Mouse (Mus musculus): ENCODE measurements around the gene Tti1. TPM values are rescaled to one million over a fixed set of nuclear protein-coding genes. Genes with fewer than 3 reads are reported as not detected.
A peak's percentile ranks its signal among the peaks of the same experiment; 100 is the strongest.

Gene Tti1
- polyA plus RNA-seq (2014; fragmentation: Nextera tagmentation; extraction: Ambion mirVana), result 15.6 and 17.3 TPM in 2 replicates

- peak; percentile 97 for DNase-seq (ENCODE audit: low spot score)
- ATAC-seq (ENCODE audit: low FRiP score), result peak; percentile 94
- Histone ChIP-seq H3K27ac (peak within 1 kb of the TSS; percentile 89), H3K4me2 (replicated peaks) (peak within 1 kb of the TSS; percentile 95), H3K36me3 (replicated peaks; ENCODE audit: control insufficient read depth, insufficient read depth) (no peaks in the 10 kb centered on the region), H3K4me3 (replicated peaks; ENCODE audit: low read length) (peak within 1 kb of the TSS; percentile 74), H3K27me3 (ENCODE audit: control insufficient read depth, insufficient read depth, low read length) (no peaks in the 10 kb centered on the region), H3K4me1 (replicated peaks; ENCODE audit: control insufficient read depth, insufficient read depth, low read length) (peaks cover 28% of the 10 kb centered on the region), H3K9ac (peak within 1 kb of the TSS; percentile 86), H3K9me3 (ENCODE audit: control insufficient read depth, low read length) (no peaks in the 10 kb centered on the region)
- WGBS, result 0% methylated on average over 52 of the region's 52 CpGs
Observed at GRCm38 (mm10) chr2:158028354-158028863, at the start of gene Tti1, which contains the start of gene Rprd1b. Tti1 (minus strand) TSS chr2:158028433. Rprd1b (plus strand) TSS chr2:158028497.

GRCm38 (mm10) chr2:158077981-158078380, 49.7 kb upstream of the Tti1 start:
- peaks cover 35% of the 10 kb centered on the region for H3K36me3 ChIP-seq (replicated peaks; ENCODE audit: control insufficient read depth, insufficient read depth)
- H3K27me3 ChIP-seq (ENCODE audit: control insufficient read depth, insufficient read depth, low read length), result no peaks in the 10 kb centered on the region
- H3K9me3 ChIP-seq (ENCODE audit: control insufficient read depth, low read length), result no peaks in the 10 kb centered on the region
- H3K4me3 ChIP-seq (replicated peaks; ENCODE audit: low read length), result no peak overlapping the region
- DNase-seq (ENCODE audit: low spot score) (no peak), ATAC-seq (ENCODE audit: low FRiP score) (no peak)
- 0 out of 2 replicates have a peak, but pooled peaks cover 4% of the 10 kb centered on the region for H3K4me1 ChIP-seq (replicated peaks; ENCODE audit: control insufficient read depth, insufficient read depth, low read length)
- H3K4me2 ChIP-seq (replicated peaks), result no peak overlapping the region
- no peak overlapping the region for H3K9ac ChIP-seq
- H3K27ac ChIP-seq, result peak overlapping the region; percentile 55; the same call in 1 of the 2 replicates
- WGBS, result 88% methylated on average over 2 of the region's 2 CpGs

- Histone ChIP-seq H3K9me3 (ENCODE audit: control insufficient read depth, low read length) (no peaks in the 10 kb centered on the region), H3K4me2 (replicated peaks) (no peak overlapping the region), H3K4me3 (replicated peaks; ENCODE audit: low read length) (no peak overlapping the region), H3K27me3 (ENCODE audit: control insufficient read depth, insufficient read depth, low read length) (no peaks in the 10 kb centered on the region), H3K4me1 (replicated peaks; ENCODE audit: control insufficient read depth, insufficient read depth, low read length) (0 out of 2 replicates have a peak, but pooled peaks cover 4% of the 10 kb centered on the region), H3K27ac (no peak overlapping the region), H3K36me3 (replicated peaks; ENCODE audit: control insufficient read depth, insufficient read depth) (peaks cover 44% of the 10 kb centered on the region), H3K9ac (no peak overlapping the region)
- no peak for ATAC-seq (ENCODE audit: low FRiP score)
- WGBS, result 84% methylated on average over 6 of the region's 6 CpGs
- DNase-seq (ENCODE audit: low spot score), result no peak
Observed at GRCm38 (mm10) chr2:158076690-158077089, 48.5 kb upstream of the Tti1 start.

GRCm38 (mm10) chr2:158074835-158075234, 46.6 kb upstream of the Tti1 start:
- DNase-seq (ENCODE audit: low spot score), result no peak
- H3K27me3 ChIP-seq (ENCODE audit: control insufficient read depth, insufficient read depth, low read length), result no peaks in the 10 kb centered on the region
- no peak overlapping the region for H3K9ac ChIP-seq
- WGBS, result 84% methylated on average over 5 of the region's 5 CpGs
- no peak for ATAC-seq (ENCODE audit: low FRiP score)
- H3K9me3 ChIP-seq (ENCODE audit: control insufficient read depth, low read length), result no peaks in the 10 kb centered on the region
- no peak overlapping the region for H3K27ac ChIP-seq
- H3K4me3 ChIP-seq (replicated peaks; ENCODE audit: low read length), result no peak overlapping the region
- H3K36me3 ChIP-seq (replicated peaks; ENCODE audit: control insufficient read depth, insufficient read depth), result peaks cover 58% of the 10 kb centered on the region
- no peaks in the 10 kb centered on the region for H3K4me1 ChIP-seq (replicated peaks; ENCODE audit: control insufficient read depth, insufficient read depth, low read length)
- no peak overlapping the region for H3K4me2 ChIP-seq (replicated peaks)

- no peaks in the 10 kb centered on the region for H3K9me3 ChIP-seq (ENCODE audit: control insufficient read depth, low read length)
- DNase-seq (ENCODE audit: low spot score), result no peak
- no peak overlapping the region for H3K27ac ChIP-seq
- peaks cover 62% of the 10 kb centered on the region for H3K36me3 ChIP-seq (replicated peaks; ENCODE audit: control insufficient read depth, insufficient read depth)
- no peak for ATAC-seq (ENCODE audit: low FRiP score)
- no peaks in the 10 kb centered on the region for H3K4me1 ChIP-seq (replicated peaks; ENCODE audit: control insufficient read depth, insufficient read depth, low read length)
- H3K27me3 ChIP-seq (ENCODE audit: control insufficient read depth, insufficient read depth, low read length), result no peaks in the 10 kb centered on the region
- no peak overlapping the region for H3K4me3 ChIP-seq (replicated peaks; ENCODE audit: low read length)
- H3K9ac ChIP-seq, result no peak overlapping the region
- WGBS, result 89% methylated on average over 5 of the region's 5 CpGs
- no peak overlapping the region for H3K4me2 ChIP-seq (replicated peaks)
Observed at GRCm38 (mm10) chr2:158071633-158071995, 43.4 kb upstream of the Tti1 start.

GRCm38 (mm10) chr2:158070885-158071632, 42.8 kb upstream of the Tti1 start:
- ATAC-seq (ENCODE audit: low FRiP score) (no peak), DNase-seq (ENCODE audit: low spot score) (no peak)
- H3K9ac ChIP-seq, result no peak overlapping the region
- no peak overlapping the region for H3K4me3 ChIP-seq (replicated peaks; ENCODE audit: low read length)
- 88% methylated on average over 3 of the region's 3 CpGs for WGBS
- no peak overlapping the region for H3K27ac ChIP-seq
- H3K36me3 ChIP-seq (replicated peaks; ENCODE audit: control insufficient read depth, insufficient read depth), result peaks cover 58% of the 10 kb centered on the region
- H3K4me1 ChIP-seq (replicated peaks; ENCODE audit: control insufficient read depth, insufficient read depth, low read length), result no peaks in the 10 kb centered on the region
- no peaks in the 10 kb centered on the region for H3K27me3 ChIP-seq (ENCODE audit: control insufficient read depth, insufficient read depth, low read length)
- H3K9me3 ChIP-seq (ENCODE audit: control insufficient read depth, low read length), result no peaks in the 10 kb centered on the region
- no peak overlapping the region for H3K4me2 ChIP-seq (replicated peaks)

GRCm38 (mm10) chr2:158068444-158068971, 40.3 kb upstream of the Tti1 start:
- no peak for DNase-seq (ENCODE audit: low spot score)
- no peaks in the 10 kb centered on the region for H3K4me1 ChIP-seq (replicated peaks; ENCODE audit: control insufficient read depth, insufficient read depth, low read length)
- H3K4me2 ChIP-seq (replicated peaks), result no peak overlapping the region
- no peaks in the 10 kb centered on the region for H3K27me3 ChIP-seq (ENCODE audit: control insufficient read depth, insufficient read depth, low read length)
- no peak for ATAC-seq (ENCODE audit: low FRiP score)
- no peak overlapping the region for H3K9ac ChIP-seq
- H3K4me3 ChIP-seq (replicated peaks; ENCODE audit: low read length), result no peak overlapping the region
- H3K27ac ChIP-seq, result no peak overlapping the region
- peaks cover 46% of the 10 kb centered on the region for H3K36me3 ChIP-seq (replicated peaks; ENCODE audit: control insufficient read depth, insufficient read depth)
- H3K9me3 ChIP-seq (ENCODE audit: control insufficient read depth, low read length), result no peaks in the 10 kb centered on the region

GRCm38 (mm10) chr2:158067260-158067824, 39.1 kb upstream of the Tti1 start:
- WGBS, result 92% methylated on average over 5 of the region's 5 CpGs
- H3K9ac ChIP-seq, result no peak overlapping the region
- DNase-seq (ENCODE audit: low spot score), result no peak
- peaks cover 51% of the 10 kb centered on the region for H3K36me3 ChIP-seq (replicated peaks; ENCODE audit: control insufficient read depth, insufficient read depth)
- ATAC-seq (ENCODE audit: low FRiP score), result no peak
- no peaks in the 10 kb centered on the region for H3K4me1 ChIP-seq (replicated peaks; ENCODE audit: control insufficient read depth, insufficient read depth, low read length)
- no peak overlapping the region for H3K27ac ChIP-seq
- H3K27me3 ChIP-seq (ENCODE audit: control insufficient read depth, insufficient read depth, low read length), result no peaks in the 10 kb centered on the region
- H3K4me3 ChIP-seq (replicated peaks; ENCODE audit: low read length), result no peak overlapping the region
- no peak overlapping the region for H3K4me2 ChIP-seq (replicated peaks)
- no peaks in the 10 kb centered on the region for H3K9me3 ChIP-seq (ENCODE audit: control insufficient read depth, low read length)

GRCm38 (mm10) chr2:158066456-158066855, 38.2 kb upstream of the Tti1 start:
- H3K27ac ChIP-seq, result no peak overlapping the region
- ATAC-seq (ENCODE audit: low FRiP score) (no peak), DNase-seq (ENCODE audit: low spot score) (no peak)
- H3K27me3 ChIP-seq (ENCODE audit: control insufficient read depth, insufficient read depth, low read length), result no peaks in the 10 kb centered on the region
- no peak overlapping the region for H3K4me2 ChIP-seq (replicated peaks)
- no peak overlapping the region for H3K9ac ChIP-seq
- H3K4me3 ChIP-seq (replicated peaks; ENCODE audit: low read length), result no peak overlapping the region
- H3K4me1 ChIP-seq (replicated peaks; ENCODE audit: control insufficient read depth, insufficient read depth, low read length), result no peaks in the 10 kb centered on the region
- H3K9me3 ChIP-seq (ENCODE audit: control insufficient read depth, low read length), result no peaks in the 10 kb centered on the region
- peaks cover 52% of the 10 kb centered on the region for H3K36me3 ChIP-seq (replicated peaks; ENCODE audit: control insufficient read depth, insufficient read depth)
